ENCODE assay signal across 7 mouse cellular contexts in the genomic region with DNA sequence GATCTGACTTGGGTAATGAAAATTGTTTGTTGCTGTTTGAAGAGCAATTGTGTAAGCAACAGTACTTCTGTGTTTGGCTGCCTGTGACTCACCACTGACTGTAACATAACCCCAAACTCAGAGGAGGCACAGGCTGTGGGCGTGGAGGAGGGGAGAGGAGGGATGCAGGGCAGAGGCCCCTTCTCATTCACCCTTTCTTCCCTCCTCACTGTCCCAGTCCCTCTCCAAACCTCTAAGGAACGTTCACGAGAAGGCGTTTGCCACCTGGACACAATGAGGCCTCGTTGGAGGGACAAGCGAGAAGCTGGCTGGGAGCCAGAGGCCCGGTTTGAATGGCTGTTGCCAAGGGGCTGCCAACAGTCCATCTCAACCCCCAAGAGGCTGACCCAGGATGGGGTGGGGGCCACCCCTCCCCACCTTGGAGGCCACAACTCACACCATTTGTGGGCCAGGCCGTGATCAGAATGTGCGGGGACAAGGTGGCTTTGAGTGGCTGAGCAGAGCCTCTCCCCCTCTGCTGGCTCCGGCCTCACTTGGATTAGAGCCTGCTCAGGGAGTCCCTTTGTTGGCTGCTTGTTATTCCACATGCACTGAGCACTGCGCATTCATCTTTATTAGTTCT.
DNase-seq lines count a peak whose midpoint lies in the region; ATAC-seq and TF ChIP-seq lines count a peak whose summit lies in the region.

No protein-coding gene starts in this region.

- H3K4me2 ChIP-seq in kidney, embryonic 16.5 days (replicated peaks; ENCODE audit: low read depth, low read length), result no peak overlapping the region
- H3K4me2 ChIP-seq in liver, postnatal 0 days (ENCODE audit: low read depth, low read length), result no peak overlapping the region

- DNase-seq in brain, adult 2 months (ENCODE audit: low read depth, low spot score), result peak; percentile 72
- DNase-seq in embryo, embryonic 9.5 days (ENCODE audit: extremely low spot score), result peak; percentile 34
- peak; percentile 59 to 67 for DNase-seq in heart, adult 18-20 months
- DNase-seq in liver, postnatal 0 days, result no peak

- peak overlapping the region; percentile 83 for H3K27ac ChIP-seq in kidney, embryonic 16.5 days (ENCODE audit: low read length)
- no peak overlapping the region for H3K27ac ChIP-seq in liver, postnatal 0 days (ENCODE audit: low read depth)
- peak overlapping the region; percentile 87 for H3K27ac ChIP-seq in olfactory bulb, adult 2 months (ENCODE audit: insufficient read depth, low read depth, low read length)

- TF ChIP-seq POLR2A in olfactory bulb, adult 2 months (IDR thresholded peaks at IDR 0.05; ENCODE audit: insufficient read depth, low read depth, low read length), result no peak

- peak overlapping the region; percentile 48; the same call in 1 of the 2 replicates for H3K9ac ChIP-seq in kidney, embryonic 16.5 days (replicated peaks; ENCODE audit: low read length)
- no peak overlapping the region for H3K9ac ChIP-seq in liver, postnatal 0 days (replicated peaks)

- no peak overlapping the region for H3K4me3 ChIP-seq in kidney, embryonic 16.5 days (ENCODE audit: low read length)
- no peak overlapping the region for H3K4me3 ChIP-seq in liver, postnatal 0 days (ENCODE audit: low read depth, low read length)
- H3K4me3 ChIP-seq in olfactory bulb, adult 2 months (ENCODE audit: insufficient read depth, low read depth, low read length), result no peak overlapping the region

- H3K9me3 ChIP-seq in kidney, embryonic 16.5 days (ENCODE audit: low read length), result no peaks in the 10 kb centered on the region
- no peaks in the 10 kb centered on the region for H3K9me3 ChIP-seq in liver, postnatal 0 days (ENCODE audit: low read length)

- no peak for TF ChIP-seq EP300 in liver, postnatal 0 days (IDR thresholded peaks at IDR 0.05; ENCODE audit: low read depth)

- TF ChIP-seq CTCF in liver, postnatal 0 days (IDR thresholded peaks at IDR 0.05; ENCODE audit: low read depth), result no peak
- no peak for TF ChIP-seq CTCF in olfactory bulb, adult 2 months (IDR thresholded peaks at IDR 0.05; ENCODE audit: insufficient read depth, low read depth, low read length)

- no peaks in the 10 kb centered on the region for H3K27me3 ChIP-seq in kidney, embryonic 16.5 days (ENCODE audit: insufficient read depth, low read length)
- no peaks in the 10 kb centered on the region for H3K27me3 ChIP-seq in liver, postnatal 0 days (ENCODE audit: insufficient read depth, low read length)

- peak; percentile 78 for ATAC-seq in kidney, embryonic 16.5 days (ENCODE audit: low FRiP score, low TSS enrichment)
- peak; percentile 56 for ATAC-seq in liver, postnatal 0 days
- no peak; the same call in 1 of the 2 replicates for ATAC-seq in granulocyte monocyte progenitor cell, adult 5-6 weeks (replicated peaks; ENCODE audit: poor library complexity, severe bottlenecking)

- WGBS in kidney, embryonic 16.5 days, result 16% methylated on average over 11 of the region's 11 CpGs
- WGBS in liver, postnatal 0 days (ENCODE audit: insufficient replicate concordance), result 79% methylated on average over 11 of the region's 11 CpGs
- 28% methylated on average over 11 of the region's 11 CpGs for WGBS in olfactory bulb, adult 2 months

- H3K4me1 ChIP-seq in kidney, embryonic 16.5 days (ENCODE audit: insufficient read depth, low read length), result peaks cover 23% of the 10 kb centered on the region
- H3K4me1 ChIP-seq in liver, postnatal 0 days (ENCODE audit: insufficient read depth), result 0 out of 2 replicates have a peak, but pooled peaks cover 2% of the 10 kb centered on the region
- peaks cover 15% of the 10 kb centered on the region for H3K4me1 ChIP-seq in olfactory bulb, adult 2 months (ENCODE audit: control insufficient read depth, insufficient read depth, low read length)

- no peaks in the 10 kb centered on the region for H3K36me3 ChIP-seq in kidney, embryonic 16.5 days (ENCODE audit: insufficient read depth, low read length)
- no peaks in the 10 kb centered on the region for H3K36me3 ChIP-seq in liver, postnatal 0 days (replicated peaks; ENCODE audit: insufficient read depth, low read length)
